Mouse (Mus musculus): ENCODE results near the gene Timd4.

Timd4 gene

DNA sequence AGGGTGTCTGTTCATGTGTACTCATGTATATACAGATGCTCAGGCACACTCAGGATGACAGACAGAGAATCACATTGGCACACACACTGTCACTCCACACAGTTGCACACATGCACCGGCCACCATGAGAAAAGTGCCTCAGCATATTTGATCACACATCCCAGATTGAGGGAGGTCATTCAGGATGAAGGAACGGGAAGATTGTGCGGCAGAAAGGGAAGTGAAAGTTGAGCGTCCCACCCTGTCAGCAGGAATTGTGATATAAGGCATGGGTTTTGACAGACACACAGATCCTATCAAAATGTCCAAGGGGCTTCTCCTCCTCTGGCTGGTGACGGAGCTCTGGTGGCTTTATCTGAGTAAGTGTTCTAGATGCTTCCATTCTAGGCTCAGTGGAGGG is at the start of gene Timd4:
TSS of gene Timd4 (plus strand) at position 290 of the 400 bp plus-strand sequence.
- no peak for DNase-seq (ENCODE audit: low read depth)

DNA sequence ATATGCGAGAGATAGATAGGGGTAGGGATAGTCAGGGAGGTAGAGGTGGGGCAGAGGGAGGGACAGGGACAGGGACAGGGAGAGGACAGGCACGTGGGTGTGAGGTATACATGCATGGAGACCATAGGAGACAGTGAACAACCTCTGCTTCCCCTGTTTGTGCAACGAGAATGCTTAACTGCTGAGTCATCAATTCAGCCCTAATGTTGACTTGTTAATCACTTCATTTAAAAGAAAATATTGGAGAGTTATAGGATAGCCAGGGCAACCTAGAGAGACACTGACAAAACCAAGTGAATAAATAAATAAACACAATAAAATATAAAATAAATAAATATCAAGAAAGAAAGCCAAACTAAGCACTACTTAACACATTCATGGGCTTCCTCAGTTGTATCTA is 33.7 kb upstream of the Timd4 start:
- no peak for DNase-seq (ENCODE audit: low read depth)

DNA sequence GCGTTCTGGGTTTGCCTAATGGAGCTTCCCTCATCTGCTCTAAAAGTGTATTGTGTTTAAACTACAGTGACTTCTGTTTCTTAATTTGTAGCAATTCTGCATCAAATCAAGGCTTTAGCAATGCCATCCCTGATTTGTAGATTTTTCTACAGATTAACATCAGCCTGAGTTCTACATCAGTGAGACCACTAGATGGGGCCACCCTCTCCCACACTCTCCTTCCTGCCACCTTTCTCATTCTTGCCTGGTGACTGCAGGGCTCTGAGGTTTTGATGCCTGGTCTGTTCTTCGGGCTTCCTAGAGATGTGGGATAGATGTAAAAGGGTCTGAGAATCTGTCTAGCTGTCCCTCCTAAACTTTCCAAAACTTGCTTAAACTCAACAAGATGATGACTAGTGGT is 30.8 kb upstream of the Timd4 start:
- no peak for DNase-seq (ENCODE audit: low read depth)

DNA sequence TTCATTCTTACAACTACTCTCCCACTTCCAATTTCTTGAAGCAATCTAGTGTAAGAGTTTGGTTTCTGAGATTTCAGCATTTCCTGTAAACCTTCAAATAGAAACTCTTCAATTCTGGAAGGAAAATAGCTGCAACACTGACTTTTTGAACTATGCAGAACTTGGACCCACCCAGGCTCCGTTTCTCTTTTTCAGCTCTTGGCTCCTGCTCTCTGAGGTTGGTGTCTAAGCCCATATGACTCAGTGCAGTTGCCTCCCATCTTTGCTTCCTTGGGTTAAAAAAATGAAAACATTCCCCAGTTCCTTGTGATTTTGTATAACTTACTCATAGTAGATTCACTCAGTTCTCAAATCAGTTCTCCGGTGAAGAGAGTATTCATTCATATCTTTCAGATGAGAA is 6.2 kb upstream of the Timd4 start:
- DNase-seq (ENCODE audit: low read depth), result no peak

DNA sequence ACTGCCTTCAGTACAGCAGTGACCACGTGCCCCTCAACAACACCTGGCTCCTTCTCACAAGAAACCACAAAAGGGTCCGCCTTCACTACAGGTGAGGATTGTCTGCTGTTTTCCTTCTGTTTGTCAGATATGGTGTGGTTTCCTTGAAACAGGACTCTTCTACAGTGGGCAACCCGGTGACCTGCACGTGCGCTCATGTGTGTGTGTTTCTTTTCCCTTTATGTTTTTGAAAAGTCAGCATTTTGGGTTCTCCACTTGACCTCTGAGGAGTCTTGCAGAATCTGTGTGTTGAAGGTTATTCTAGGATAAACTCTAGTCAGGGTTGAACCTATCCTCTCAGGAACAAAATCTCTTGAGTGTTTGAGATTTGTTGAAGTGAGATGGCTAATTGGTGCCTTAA is 7.1 kb downstream of the Timd4 start:
- DNase-seq (ENCODE audit: low read depth), result no peak

DNA sequence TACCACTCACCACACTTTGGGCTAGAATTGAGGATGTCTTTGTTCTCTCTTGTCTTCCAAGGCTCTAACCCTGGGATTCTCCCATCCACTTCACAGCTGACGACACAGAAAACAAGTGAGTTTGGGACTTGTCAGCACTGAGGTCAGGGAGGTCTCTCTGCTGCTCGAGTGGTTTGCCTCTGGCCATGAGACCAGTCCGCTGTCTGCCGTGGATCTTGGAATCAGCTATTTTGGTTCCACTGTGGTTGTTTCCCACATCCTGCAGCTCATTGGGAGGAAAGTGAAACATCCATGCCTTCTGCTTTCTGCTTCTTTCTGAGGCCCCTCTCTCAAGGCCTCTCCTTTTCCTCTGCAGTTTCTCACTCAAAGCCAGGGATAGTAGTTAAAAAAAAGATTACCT is 9.3 kb downstream of the Timd4 start:
- DNase-seq (ENCODE audit: low read depth), result no peak

DNA sequence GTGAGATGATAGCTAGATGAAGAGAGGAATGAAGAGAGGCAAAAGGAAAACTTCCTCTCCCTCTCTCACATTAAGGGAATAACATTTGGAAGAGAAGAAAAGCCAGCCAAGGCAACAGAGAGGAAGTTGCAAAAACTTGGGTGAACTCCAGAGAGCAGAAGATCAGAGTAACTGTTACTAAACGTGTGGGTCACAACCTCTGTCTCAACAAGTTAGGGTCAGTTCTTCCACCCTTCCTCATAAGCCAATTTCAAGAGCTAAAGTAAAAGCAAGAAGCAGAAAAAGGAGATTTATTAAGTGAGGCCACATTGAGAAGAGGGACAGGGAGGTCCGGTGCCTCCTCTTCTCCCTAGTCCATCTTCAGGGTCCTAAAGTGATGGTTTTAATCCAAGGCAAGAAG is 19.7 kb downstream of the Timd4 start:
- DNase-seq (ENCODE audit: low read depth), result no peak

DNA sequence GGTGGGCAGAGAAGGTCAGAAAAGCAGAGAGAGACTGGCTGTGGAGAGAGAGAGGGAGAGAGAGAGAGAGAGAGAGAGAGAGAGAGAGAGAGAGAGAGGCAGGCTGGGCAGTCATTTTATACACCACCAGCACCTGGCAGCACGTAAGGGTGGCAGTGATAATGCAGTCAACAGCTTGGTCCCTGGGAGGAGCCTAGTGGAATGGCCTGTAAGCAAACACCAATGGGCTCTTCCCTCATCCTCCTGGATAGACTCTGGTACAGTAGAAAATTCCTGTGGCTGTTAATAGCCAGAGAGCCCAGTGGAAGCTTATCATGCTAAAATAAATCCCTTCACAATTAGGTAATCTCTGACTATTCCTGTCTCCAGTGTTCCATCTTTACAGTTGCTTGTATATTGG is 24.5 kb downstream of the Timd4 start:
- DNase-seq (ENCODE audit: low read depth), result no peak

DNA sequence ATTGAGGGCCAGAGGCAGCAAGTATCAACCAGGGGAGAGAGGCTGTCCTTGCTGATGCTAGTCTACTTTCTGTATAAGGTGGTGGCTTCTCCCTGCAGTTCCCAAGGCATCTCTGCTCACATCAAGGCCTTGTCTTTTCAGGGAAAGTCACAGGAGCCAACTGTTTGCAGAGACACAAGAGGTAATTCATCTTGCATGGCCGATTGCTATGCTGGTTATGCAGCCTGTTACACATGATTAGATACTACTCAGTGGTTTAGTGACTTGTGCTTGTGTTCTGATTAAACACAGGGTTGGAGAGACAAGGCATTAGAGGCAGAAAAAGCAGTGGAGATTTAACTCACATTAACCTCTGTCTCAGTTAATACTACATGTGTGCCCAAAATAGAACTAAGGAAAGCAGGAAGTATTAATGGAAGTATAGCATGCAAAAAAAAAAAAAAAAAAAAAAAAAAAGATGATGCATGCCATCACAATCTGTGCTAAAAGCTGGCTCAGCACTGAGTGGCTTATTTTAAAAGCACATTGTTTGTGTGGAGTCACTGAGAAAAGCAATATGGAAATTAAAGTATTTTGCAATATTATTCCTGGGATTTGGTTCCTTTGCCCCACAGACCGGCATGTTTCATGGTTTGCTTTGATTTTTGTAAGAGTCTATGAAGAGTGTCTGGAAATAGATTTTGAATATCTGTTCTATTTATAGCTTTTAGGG is 31.6 kb downstream of the Timd4 start:
- no peak for DNase-seq (ENCODE audit: low read depth)

DNA sequence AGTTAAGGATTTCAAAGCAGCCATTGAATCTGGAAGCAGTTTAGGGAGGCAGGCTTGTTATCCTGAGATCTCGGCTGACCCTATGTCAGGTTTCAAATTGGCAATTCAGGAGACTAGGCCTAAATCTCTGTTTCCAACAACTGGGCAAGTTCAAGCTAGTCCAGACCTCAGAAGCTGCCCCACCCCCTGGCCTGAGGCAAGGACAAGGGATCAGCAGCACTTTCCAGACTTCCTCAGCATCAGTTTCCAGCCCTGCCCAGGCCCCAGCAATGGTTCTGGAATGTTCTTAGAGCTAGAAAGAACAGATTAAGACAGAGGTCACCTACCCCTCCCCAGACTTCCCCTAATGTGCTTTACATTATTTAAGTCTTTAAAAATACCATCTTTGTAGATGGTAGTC is 36.1 kb downstream of the Timd4 start:
- no peak for DNase-seq (ENCODE audit: low read depth)

DNA sequence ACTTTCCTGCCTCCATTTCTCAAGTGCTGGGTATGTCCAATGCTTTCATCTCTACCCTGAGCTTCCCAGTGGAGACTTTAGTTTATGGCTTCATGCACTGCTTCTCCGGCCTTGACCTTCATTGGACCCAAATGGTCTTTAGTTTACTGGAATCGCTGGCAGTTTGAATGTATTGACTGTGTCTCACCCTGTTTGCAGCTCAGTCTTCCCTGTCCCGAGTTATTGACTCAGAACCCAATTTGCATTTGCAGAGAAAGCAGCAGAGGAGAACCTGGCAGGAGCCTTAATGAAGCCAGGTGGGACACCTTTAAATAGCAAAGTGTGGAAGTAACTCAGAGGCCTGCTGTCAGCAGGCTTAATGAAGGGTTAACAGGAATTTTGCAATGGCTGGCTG is 37.2 kb downstream of the Timd4 start:
- no peak for DNase-seq (ENCODE audit: low read depth)

DNA sequence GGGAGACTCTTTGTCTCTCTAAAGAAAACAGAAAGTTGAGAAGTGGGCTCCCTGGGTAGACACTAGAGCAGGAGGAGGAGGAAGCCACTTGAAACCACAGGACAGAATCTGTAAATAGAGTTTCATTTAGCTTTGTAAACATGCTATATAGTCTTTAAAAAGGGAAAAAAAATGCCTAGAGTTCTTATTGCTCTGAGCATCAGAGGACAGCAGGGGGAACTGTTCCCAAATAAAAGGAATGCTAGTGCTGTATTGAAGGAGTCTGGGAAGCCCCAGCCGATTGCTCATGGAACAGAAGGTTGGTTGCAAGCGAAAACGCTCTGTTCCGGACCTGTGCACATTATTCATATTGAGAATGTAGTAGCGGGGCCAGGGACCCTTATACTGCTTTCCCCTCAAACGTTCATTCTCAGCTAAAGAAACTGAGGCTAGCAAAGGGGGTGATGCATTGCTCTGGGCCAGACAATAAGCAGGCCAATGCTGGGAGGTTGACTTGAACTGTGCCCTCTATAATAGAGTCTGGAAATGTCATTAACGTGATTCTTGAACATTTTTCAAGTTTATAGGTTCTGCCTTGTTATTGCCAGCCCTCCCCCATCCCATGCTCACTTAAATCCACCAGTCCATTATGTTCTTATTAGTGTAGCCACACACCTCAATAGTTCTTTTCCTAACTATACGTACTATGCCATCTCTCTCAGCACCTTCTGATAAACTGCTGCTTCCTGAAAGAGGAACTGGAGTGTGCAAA is 37.8 kb downstream of the Timd4 start:
- no peak for DNase-seq (ENCODE audit: low read depth)

DNA sequence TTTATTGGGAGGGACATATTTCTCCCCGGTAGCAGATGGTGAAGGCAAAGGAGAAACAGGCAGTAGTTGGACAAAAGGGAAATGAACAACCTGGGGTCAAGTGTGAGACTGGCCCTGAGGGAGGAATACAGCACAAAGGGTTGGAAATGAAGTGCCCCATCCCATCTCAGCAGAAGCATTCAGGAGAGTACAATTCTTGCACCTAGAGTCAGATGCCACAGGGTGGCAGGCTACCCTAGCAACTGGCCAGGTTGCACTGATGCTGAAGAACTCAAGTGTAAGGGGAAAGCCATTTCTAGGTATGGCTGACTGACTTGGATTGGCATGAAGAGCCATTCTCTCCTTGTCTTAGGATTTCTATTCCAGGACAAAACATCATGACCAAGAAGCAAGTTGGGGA is 54.2 kb downstream of the Timd4 start:
- DNase-seq (ENCODE audit: low read depth), result no peak

DNA sequence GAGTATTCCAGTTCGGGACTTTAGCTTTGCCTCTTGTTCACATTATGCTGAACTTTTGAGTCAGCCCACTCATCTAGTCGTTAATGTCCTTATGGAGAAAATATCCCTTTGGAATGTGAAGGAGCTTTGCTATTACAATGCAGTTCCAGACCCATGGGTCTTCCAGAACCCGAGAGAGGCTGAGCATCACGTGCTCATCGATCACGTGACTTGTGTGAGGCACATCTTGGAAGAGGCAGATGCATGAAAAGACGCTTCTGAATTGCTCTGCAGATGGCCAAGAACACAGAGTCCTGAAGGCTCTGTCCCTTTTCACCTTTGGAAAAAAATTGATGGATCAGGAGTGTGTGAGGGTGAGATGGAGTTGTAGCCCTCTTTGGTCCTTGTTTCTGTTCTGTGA is 58.0 kb downstream of the Timd4 start:
- DNase-seq (ENCODE audit: low read depth), result no peak

DNA sequence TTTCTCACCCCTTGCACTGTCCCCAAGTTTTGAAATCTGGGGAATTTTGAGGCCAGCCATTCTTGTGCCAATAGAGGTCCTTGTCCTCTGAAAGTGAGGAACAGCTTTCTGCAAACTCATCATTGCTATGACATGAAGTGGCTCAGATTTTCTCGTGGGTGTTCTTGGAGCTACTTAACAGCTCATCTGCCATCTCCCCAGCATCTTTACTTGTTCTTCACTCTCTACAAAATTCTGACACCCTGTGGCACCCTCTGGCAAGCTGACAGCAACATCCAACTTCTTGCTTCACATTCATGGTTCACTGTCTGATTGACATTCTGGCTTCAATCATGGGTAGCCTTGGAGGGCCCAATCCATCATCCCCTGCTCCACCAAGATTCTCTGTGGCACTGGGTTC is 65.2 kb downstream of the Timd4 start:
- no peak for DNase-seq (ENCODE audit: low read depth)

DNA sequence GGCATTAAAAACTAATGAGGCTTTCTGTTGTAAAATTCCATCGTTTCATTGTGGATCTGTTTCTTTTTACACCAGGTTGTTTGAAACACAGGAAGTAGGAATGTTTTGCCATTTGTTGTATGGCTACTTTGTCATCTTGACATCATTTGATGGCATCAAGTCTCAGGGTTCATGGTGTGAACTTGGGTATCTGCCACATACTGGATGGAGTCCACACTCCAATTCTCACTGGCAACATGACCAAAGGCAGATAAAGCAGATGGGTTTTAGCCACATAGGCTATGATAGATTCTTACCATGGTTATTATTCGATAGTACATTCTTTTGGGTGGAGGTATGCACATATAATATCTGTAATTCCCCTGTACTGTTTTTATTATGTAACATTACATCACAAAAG is 71.9 kb downstream of the Timd4 start:
- no peak for DNase-seq (ENCODE audit: low read depth)

DNA sequence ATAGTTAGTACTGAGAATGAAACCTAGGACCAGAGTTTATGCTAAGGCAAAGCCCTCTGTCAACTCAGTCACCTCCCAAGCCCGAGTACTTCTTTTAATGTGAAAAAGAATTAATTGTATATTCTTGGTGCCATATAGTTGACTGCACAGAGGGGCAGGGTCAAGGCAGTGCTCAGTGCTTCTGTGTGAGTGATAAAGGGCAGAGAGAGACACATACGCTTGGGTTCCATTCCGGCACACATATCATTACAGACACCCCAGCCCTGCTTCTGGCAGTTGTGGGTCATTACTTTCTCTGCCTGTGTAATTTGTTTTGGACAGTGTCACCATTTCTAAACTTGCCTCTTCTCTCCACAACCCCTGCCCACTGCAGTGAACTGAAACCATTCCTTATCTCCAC is 78.5 kb downstream of the Timd4 start:
- no peak for DNase-seq (ENCODE audit: low read depth)

All from naive thymus-derived CD4-positive, alpha-beta T cell, adult 2 months (primary cell).